Mouse (Mus musculus): ENCODE data around the gene Pde6d. TPM values are rescaled to one million over a fixed set of nuclear protein-coding genes. Genes with fewer than 3 reads are reported as not detected.
"Not testable (repeated sequence)": the region's sequence is repeated elsewhere in the genome, so short reads cannot be mapped to it uniquely, and the experiment has no call there.

Gene Pde6d
- total RNA-seq, 2 experiments from 2014 or later: 47.3 to 48.9 TPM

GRCm38 (mm10) chr1:86526789-86527598, 55.4 kb downstream of the Pde6d start:
- peak in 1 of 2 experiments; percentile 30 for DNase-seq (ENCODE audit: low spot score in 2 of 2)

- peak; percentile 99 to 100 for DNase-seq (ENCODE audit: low spot score in 2 of 2)
Observed at GRCm38 (mm10) chr1:86526116-86526788, 56.2 kb downstream of the Pde6d start, which contains the start of gene Ptma. Gene Ptma, plus strand, starts transcription at chr1:86526726.

DNA sequence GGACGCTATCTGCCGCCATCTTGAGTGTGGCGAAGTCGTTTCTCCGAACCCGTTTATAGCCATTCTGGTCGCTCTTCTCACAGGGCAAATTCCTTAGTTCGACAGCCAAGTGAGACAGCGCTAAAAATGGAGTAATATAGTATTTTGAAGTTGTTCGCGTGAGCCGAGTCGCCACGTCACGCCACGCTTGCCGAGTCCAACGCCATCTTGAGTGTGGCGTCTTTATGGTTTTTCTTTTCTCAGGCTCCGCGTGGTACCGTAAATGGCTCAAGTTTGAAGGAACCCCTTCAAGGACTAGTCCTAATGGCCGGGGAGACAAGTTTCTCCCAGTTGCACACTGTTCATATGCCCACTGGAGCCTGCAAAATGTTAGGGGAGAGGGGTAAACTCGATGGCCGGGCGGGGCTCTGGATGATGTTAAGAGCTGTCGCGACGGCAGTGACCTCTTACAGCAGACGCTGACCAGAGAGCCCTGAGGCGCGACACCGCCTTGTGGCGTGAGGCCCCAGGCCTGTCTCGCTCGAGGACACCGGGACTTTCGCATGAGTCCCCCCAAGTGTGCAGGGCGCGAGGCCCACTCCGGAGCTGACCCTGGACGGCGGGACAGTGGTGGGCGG, 56.8 kb downstream of the Pde6d start:
- DNase-seq (ENCODE audit: low spot score in 2 of 2): peak; percentile 73 to 83

- peak; percentile 99 to 100 for DNase-seq (ENCODE audit: low spot score in 2 of 2)
Observed at GRCm38 (mm10) chr1:86524619-86525498, 57.6 kb downstream of the Pde6d start.

GRCm38 (mm10) chr1:86523776-86524618, 58.4 kb downstream of the Pde6d start:
- no peak for DNase-seq (ENCODE audit: low spot score in 2 of 2)

DNA sequence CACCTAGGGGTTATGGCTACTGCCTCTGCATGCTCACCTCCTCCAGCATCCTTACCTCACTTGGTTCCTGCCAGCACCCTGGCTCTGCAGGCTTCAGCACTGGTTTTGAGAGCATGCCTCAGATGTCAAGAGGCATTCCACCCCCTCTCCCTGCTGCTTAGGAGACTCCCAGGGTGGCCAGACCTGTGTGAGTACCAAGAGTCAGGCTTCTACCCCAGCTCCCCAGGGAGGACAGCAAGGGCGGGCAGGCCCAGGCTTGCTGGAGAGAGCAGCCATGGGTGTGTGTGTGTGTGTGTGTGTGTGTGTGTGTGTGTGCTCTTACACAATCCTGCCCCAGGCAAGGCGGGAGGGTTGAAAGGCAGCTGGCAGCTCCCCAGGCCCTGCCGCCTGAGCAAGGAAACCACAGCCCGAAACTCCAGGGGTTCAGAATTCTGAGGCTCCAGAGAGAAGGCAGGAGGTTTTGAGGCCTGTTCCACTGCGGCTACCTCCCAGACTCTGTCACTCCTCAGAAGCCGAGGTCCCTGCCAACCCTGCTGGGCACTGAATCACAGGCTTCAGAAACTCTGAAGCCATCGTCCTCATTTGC, 60.0 kb downstream of the Pde6d start:
- no peak for DNase-seq (ENCODE audit: low spot score in 2 of 2)

GRCm38 (mm10) chr1:86520361-86520760, 62.1 kb downstream of the Pde6d start:
- no peak for DNase-seq (ENCODE audit: low spot score in 2 of 2)

DNA sequence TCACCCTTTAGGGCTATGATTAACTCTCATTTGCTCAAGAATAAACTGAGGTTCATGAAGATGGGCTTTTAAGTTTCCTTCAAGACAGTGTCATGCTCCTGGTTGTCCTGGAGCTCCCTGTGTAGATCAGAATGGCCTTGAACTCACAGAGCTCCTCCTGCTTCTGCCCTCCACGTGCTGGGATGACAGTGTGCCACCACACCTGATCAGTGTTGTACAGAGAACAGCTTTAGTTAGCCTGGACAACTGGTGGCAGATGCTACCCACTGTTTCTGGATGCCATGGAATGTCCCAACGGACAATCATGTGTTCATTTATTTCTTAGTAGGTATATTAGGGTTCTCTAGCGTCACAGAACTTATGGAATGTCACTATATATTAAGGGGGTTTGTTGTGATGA, 65.4 kb downstream of the Pde6d start:
- DNase-seq (ENCODE audit: low spot score in 2 of 2): no peak

GRCm38 (mm10) chr1:86515715-86516410, 66.6 kb downstream of the Pde6d start:
- no peak for DNase-seq (ENCODE audit: low spot score in 2 of 2)

GRCm38 (mm10) chr1:86513031-86513430, 69.4 kb downstream of the Pde6d start:
- not testable (repeated sequence) for DNase-seq (ENCODE audit: low spot score in 2 of 2)

GRCm38 (mm10) chr1:86512154-86512720, 70.2 kb downstream of the Pde6d start:
- DNase-seq (ENCODE audit: low spot score in 2 of 2): no peak

- DNase-seq (ENCODE audit: low spot score in 2 of 2): no peak
Observed at GRCm38 (mm10) chr1:86510676-86511441, 71.6 kb downstream of the Pde6d start.

GRCm38 (mm10) chr1:86510266-86510665, 72.2 kb downstream of the Pde6d start:
- no peak for DNase-seq (ENCODE audit: low spot score in 2 of 2)

DNA sequence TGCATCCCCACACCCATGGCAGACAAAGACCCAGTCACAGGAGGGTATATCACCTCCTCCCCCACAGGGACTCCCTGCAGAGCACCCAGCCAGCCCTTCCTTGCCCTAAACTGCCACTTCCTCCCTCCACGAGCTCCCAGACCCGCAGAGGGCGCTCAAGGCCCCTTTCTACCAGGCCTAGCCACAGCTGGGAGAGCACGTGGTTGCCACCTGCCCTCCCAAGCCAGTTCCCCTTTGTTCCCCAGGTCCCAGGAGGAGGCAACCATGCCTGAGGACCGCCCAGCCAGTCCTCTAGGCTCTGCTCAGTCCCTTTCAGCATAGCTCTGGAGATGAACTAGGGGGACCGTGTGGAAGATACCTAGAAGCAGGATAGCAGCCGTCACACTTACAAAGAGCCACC, 73.0 kb downstream of the Pde6d start:
- DNase-seq (ENCODE audit: low spot score in 2 of 2): peak; percentile 68 to 81

DNA sequence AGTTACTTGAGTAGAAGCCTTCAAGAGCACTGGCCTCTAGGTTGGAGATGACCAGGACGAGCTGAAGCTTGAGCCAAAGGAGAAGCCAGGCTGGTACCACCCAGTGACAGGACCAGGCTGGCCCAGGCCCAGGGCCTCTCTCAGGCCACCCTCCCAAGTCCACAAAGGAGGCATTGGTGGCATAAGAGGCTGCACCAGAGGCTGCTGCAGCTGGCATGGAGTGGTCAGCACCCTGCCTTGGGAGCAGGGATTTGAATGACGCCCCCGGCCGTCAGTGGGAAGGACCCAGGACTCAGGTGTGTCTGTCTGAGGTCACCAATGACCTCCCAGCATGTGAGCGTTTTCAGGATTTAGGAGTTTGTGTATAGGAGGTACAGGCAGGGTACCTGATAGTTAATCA, 74.6 kb downstream of the Pde6d start:
- DNase-seq (ENCODE audit: low spot score in 2 of 2): peak in 1 of 2 experiments; percentile 60

DNA sequence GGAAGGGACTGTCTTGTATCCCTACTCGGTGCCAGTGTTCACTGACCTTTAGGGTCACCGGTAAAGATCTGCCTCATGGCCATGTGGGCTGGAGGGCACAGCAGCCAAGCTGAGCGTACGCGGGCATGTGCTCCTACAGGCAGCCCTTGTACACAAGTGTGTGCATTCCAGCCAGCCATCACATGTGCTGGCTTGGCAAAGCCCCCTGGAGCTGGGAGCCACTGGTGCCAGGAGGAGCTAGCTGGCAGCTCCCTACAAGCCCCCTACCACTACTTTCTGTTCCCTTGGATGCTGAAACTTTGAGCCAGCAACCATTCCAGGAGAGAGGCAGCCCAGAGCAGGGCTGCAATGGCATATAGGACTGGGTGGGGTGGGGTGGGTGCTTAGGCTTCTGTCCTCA, 76.0 kb downstream of the Pde6d start:
- DNase-seq (ENCODE audit: low spot score in 2 of 2): no peak

DNA sequence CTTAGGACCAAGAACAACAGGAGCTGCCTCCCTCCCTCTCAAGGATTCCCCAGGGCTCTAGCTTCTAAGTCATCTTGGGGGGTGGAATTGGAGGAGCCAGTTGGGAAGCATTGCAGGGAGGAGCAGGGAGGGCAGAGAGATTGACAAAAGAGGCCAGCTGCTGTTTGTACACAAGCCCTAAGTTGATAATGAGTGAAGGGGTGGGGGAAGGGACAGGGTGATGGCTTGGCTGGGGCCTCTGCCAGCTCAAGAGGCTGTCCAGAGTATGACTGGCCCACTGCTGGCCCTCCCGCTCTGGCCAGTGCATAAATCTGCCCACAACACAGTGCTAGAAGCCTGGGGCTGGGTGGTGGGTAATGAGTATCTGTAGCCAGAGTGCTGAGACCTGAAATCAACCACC, 77.0 kb downstream of the Pde6d start:
- peak in 1 of 2 experiments; percentile 70 for DNase-seq (ENCODE audit: low spot score in 2 of 2)
